Mouse (Mus musculus): ENCODE measurements around the gene Ppp3r1. TPM values are rescaled to one million over a fixed set of nuclear protein-coding genes. Genes with fewer than 3 reads are reported as not detected.
A peak's percentile ranks its signal among the peaks of the same experiment; 100 is the strongest.

The Ppp3r1 gene
- total and polyA plus RNA-seq, 2 experiments = 15.1 to 21.4 TPM

DNA sequence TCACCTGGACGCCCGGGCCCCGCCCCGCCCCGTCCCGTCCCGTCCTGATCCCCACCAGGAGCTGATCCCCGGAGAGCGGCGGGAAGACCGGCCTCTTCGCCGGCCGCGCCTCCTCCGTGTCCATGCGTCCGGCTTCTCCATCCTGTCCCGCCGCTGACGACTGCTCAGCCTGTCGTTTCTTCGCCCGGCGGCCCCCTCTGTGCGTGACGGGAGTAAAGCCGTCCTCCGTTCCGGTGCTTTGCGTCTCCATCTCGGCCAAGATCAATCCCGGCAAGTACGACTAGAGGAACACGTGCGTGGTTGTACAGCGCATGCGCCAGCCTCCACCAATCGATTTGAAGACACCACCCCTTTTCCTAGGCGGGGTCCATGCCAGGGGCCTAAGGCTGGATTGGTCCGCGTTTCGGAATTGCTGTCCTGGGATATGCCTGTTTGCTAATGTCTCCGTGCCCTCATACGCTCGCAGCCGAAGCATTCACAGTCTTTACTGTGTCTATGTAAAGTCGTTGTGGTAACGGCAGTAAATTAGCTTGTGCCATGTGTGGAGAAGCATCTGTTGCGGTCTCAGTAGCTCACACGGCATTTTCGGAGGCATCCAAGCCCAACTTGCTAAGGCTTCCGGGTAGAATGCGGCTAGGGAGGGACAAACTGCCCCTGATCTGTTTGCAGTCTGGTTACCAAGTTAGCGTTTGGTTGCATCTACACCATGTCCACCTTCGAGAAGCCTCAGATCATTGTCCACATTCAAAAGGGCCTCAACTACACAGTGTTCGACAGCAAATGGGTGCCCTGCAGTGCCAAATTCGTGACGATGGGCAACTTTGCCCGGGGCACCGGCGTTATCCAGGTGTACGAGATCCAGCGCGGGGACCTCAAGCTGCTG is 52.4 kb downstream of the Ppp3r1 start, which contains the start of gene Pno1:
TSS of gene Pno1 (minus strand) at position 311 of the 883 bp plus-strand sequence.
- Histone ChIP-seq H3K9ac (ENCODE audit: low read depth, low read length) (peak within 1 kb of the TSS; percentile 77), H3K4me1 (ENCODE audit: control insufficient read depth, insufficient read depth, low read length) (peaks cover 7% of the 10 kb centered on the region; the same call in 1 of the 2 replicates), H3K27me3 (ENCODE audit: control insufficient read depth, insufficient read depth, low read length) (no peaks in the 10 kb centered on the region), H3K27ac (replicated peaks; ENCODE audit: insufficient read depth, low read depth, low read length) (peak within 1 kb of the TSS; percentile 66), H3K36me3 (ENCODE audit: control insufficient read depth, insufficient read depth, low read length) (peaks cover 5% of the 10 kb centered on the region), H3K4me3 (ENCODE audit: insufficient read depth, low read depth, low read length) (peak within 1 kb of the TSS; percentile 76), H3K79me2 (ENCODE audit: control insufficient read depth, insufficient read depth, low read length) (0 out of 2 replicates have a peak, but pooled peaks cover 2% of the 10 kb centered on the region)
- TF ChIP-seq POLR2A (IDR thresholded peaks at IDR 0.05; ENCODE audit: extremely low read depth, insufficient read depth, low read length) = peak; percentile 51; the same call in 1 of the 2 replicates
- TF ChIP-seq CTCF (IDR thresholded peaks at IDR 0.05; ENCODE audit: low read depth, low read length) = no peak
- peak; percentile 92 for DNase-seq (ENCODE audit: extremely low read depth, low read depth, low spot score)
- WGBS = under 1% methylated on average over 65 of the region's 65 CpGs

DNA sequence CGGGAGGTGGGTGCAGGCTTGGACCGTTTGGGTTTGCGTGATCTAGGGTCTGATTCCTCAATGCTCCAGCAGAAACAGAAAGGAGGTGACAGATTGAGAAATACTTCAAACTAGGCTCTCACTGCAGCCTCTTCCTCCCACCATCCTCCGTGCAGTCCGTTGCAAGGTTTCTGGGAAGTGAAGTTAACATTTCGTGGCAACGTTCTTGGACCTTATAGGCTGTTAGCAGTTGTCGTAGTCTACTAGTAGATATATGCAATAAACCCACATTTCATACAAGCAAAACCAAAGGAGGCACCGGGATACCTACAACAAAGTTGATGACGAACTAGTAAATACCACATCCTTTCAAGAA is 53.1 kb downstream of the Ppp3r1 start:
- DNase-seq (ENCODE audit: extremely low read depth, low read depth, low spot score) = no peak
- Histone ChIP-seq H3K27ac (replicated peaks; ENCODE audit: insufficient read depth, low read depth, low read length) (peak overlapping the region; percentile 30), H3K9ac (ENCODE audit: low read depth, low read length) (peak overlapping the region; percentile 77), H3K27me3 (ENCODE audit: control insufficient read depth, insufficient read depth, low read length) (no peaks in the 10 kb centered on the region), H3K4me1 (ENCODE audit: control insufficient read depth, insufficient read depth, low read length) (peaks cover 7% of the 10 kb centered on the region; the same call in 1 of the 2 replicates), H3K36me3 (ENCODE audit: control insufficient read depth, insufficient read depth, low read length) (peaks cover 5% of the 10 kb centered on the region), H3K4me3 (ENCODE audit: insufficient read depth, low read depth, low read length) (peak overlapping the region; percentile 67), H3K79me2 (ENCODE audit: control insufficient read depth, insufficient read depth, low read length) (0 out of 2 replicates have a peak, but pooled peaks cover 2% of the 10 kb centered on the region)
- TF ChIP-seq CTCF (IDR thresholded peaks at IDR 0.05; ENCODE audit: low read depth, low read length) = no peak
- no peak for TF ChIP-seq POLR2A (IDR thresholded peaks at IDR 0.05; ENCODE audit: extremely low read depth, insufficient read depth, low read length)
- 1% methylated on average over 10 of the region's 10 CpGs for WGBS

DNA sequence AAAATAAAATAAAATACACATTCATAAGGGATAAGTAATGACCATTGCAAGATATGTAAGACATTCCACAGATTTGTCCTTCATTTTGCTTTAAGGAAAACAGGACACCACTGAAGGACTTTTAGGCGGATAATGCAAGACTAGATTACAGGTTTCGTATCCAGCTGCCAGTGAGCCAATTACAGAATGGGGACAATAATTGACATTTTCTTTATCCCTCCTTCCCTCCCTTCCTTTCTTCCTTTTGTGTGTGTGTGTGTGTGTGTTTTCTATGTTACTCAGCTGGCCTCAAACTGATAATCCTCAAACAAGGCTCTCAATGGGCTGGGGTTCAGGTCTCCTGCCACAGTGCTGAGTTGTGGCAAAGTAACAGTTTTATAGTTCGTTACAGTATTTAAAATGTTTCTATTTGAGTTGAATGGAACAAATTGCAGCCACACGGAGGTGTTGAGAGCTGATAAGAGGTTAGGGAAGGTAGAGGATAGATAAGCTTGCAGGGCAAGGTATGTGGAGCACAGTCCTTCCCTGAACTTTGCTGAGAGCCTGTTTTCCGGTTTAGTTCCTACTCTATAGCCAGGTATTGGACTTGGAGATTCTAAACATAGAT is 53.9 kb downstream of the Ppp3r1 start:
- H3K9ac ChIP-seq (ENCODE audit: low read depth, low read length) = no peak overlapping the region
- TF ChIP-seq CTCF (IDR thresholded peaks at IDR 0.05; ENCODE audit: low read depth, low read length) (no peak), POLR2A (IDR thresholded peaks at IDR 0.05; ENCODE audit: extremely low read depth, insufficient read depth, low read length) (no peak)
- H3K36me3 ChIP-seq (ENCODE audit: control insufficient read depth, insufficient read depth, low read length) = peaks cover 5% of the 10 kb centered on the region; the same call in 1 of the 2 replicates
- H3K79me2 ChIP-seq (ENCODE audit: control insufficient read depth, insufficient read depth, low read length) = 0 out of 2 replicates have a peak, but pooled peaks cover 2% of the 10 kb centered on the region
- H3K4me1 ChIP-seq (ENCODE audit: control insufficient read depth, insufficient read depth, low read length) = peaks cover 7% of the 10 kb centered on the region; the same call in 1 of the 2 replicates
- H3K27ac ChIP-seq (replicated peaks; ENCODE audit: insufficient read depth, low read depth, low read length) = no peak overlapping the region
- DNase-seq (ENCODE audit: extremely low read depth, low read depth, low spot score) = no peak
- WGBS = 57% methylated on average over 5 of the region's 5 CpGs
- H3K4me3 ChIP-seq (ENCODE audit: insufficient read depth, low read depth, low read length) = no peak overlapping the region
- no peaks in the 10 kb centered on the region for H3K27me3 ChIP-seq (ENCODE audit: control insufficient read depth, insufficient read depth, low read length)

DNA sequence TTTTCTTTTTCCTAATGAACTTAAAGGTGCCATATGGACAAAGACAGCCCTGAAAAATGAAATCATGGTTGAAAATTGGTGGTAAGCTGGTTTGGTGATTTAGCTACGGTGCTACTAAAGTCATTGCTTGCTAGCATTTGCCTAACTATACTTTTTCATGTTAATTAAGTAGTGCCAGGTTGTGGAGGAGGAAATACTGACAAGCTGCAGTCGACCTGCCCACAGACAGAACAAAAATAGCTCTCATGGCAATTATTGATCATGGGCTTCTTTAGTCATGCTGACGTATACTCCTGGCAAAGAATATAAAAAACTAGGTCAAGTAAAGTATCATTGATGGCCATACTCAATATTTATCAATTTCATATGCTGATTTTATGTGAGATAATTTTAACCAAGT is 56.4 kb downstream of the Ppp3r1 start:
- no peak overlapping the region for H3K9ac ChIP-seq (ENCODE audit: low read depth, low read length)
- H3K36me3 ChIP-seq (ENCODE audit: control insufficient read depth, insufficient read depth, low read length) = no peaks in the 10 kb centered on the region
- WGBS = 61% methylated on average over 3 of the region's 3 CpGs
- H3K27ac ChIP-seq (replicated peaks; ENCODE audit: insufficient read depth, low read depth, low read length) = no peak overlapping the region
- 0 out of 2 replicates have a peak, but pooled peaks cover 2% of the 10 kb centered on the region for H3K79me2 ChIP-seq (ENCODE audit: control insufficient read depth, insufficient read depth, low read length)
- no peak overlapping the region for H3K4me3 ChIP-seq (ENCODE audit: insufficient read depth, low read depth, low read length)
- DNase-seq (ENCODE audit: extremely low read depth, low read depth, low spot score) = no peak
- peaks cover 7% of the 10 kb centered on the region; the same call in 1 of the 2 replicates for H3K4me1 ChIP-seq (ENCODE audit: control insufficient read depth, insufficient read depth, low read length)
- TF ChIP-seq POLR2A (IDR thresholded peaks at IDR 0.05; ENCODE audit: extremely low read depth, insufficient read depth, low read length) = no peak
- no peaks in the 10 kb centered on the region for H3K27me3 ChIP-seq (ENCODE audit: control insufficient read depth, insufficient read depth, low read length)

DNA sequence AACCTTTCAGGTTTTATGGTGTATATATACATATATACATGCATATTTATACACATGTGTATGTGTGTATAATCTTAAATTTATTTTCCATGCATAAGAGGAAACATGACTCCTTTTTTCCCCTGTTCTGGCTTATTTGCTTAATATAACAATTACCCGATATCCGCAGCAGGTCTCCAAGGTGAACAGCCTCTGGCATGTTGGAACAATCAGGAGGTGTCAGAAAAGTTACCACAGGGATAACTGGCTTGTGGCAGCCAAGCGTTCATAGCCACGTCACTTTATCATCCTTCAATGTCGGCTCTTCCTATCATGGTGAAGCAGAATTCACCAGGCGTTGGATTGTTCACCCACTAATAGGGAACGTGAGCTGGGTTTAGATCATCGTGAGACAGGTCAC is 62.1 kb downstream of the Ppp3r1 start:
- no peak for TF ChIP-seq CTCF (IDR thresholded peaks at IDR 0.05; ENCODE audit: low read depth, low read length)
- no peak for TF ChIP-seq POLR2A (IDR thresholded peaks at IDR 0.05; ENCODE audit: extremely low read depth, insufficient read depth, low read length)
- 97% methylated on average over 8 of the region's 8 CpGs for WGBS
- DNase-seq (ENCODE audit: extremely low read depth, low read depth, low spot score) = no peak
- H3K9ac ChIP-seq (ENCODE audit: low read depth, low read length) = no peak overlapping the region
- no peaks in the 10 kb centered on the region for H3K27me3 ChIP-seq (ENCODE audit: control insufficient read depth, insufficient read depth, low read length)
- no peaks in the 10 kb centered on the region for H3K4me1 ChIP-seq (ENCODE audit: control insufficient read depth, insufficient read depth, low read length)
- H3K36me3 ChIP-seq (ENCODE audit: control insufficient read depth, insufficient read depth, low read length) = peaks cover 20% of the 10 kb centered on the region
- H3K4me3 ChIP-seq (ENCODE audit: insufficient read depth, low read depth, low read length) = no peak overlapping the region
- no peaks in the 10 kb centered on the region for H3K79me2 ChIP-seq (ENCODE audit: control insufficient read depth, insufficient read depth, low read length)
- H3K27ac ChIP-seq (replicated peaks; ENCODE audit: insufficient read depth, low read depth, low read length) = no peak overlapping the region
